Mouse (Mus musculus) bone marrow macrophage, adult 2 months (primary cell): Measurements from ENCODE around the gene Dock4.

Source experiments
- CTCF ChIP-seq: IDR thresholded peaks from 2 replicates; pipeline ENCODE4 v1.5.1; 2012; ENCODE audit warnings: low read depth, mild to moderate bottlenecking, low read length, moderate library complexity
- POLR2A ChIP-seq: IDR thresholded peaks from 2 replicates; pipeline ENCODE4 v1.6.1; 2012; ENCODE audit warnings: mild to moderate bottlenecking, low read depth, low read length, borderline replicate concordance

DNA sequence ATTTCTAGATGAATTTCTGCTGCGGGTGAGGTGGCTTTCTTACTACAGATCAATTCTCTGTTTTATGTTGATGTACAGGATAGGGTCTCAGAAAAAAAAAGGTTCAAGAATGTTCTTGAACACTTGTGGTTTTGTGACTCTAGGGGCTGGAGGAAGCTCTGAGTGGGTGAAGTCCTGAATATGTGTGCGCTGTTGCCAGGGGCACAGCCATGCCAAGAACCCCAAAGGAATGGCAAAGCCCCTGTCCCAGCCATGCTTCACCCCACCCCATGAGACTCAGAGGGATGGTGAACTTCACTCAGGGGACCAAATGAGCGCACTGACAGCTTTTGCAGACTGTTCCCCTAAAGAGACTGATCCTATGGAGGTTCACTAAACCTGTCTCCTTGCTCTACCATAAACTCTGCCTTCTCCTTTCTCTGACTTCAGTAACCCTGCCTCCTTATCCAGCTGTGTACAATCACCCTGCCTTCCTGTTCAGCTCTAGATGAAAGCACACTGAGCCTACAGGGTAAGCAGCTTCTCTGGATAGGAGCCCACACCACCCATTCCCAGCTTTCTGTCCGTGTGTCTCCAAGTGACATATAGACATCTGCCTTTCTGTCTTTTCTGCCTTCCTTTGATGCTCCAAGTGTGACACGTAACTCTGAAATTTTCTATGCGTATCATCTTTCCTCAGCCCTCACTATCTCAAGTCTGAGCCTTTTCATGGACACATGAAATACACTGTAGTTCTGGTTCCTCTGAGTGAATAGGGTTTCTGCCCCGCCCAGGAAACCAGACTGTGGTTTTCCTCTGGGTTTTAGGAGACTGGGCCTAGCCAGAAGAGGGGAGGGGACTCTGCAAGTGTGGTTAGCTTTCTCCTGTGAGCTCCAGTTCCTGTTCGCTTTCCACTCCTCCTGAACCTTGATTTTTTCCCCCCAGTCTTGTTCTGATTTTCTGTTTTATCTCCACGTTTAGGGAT is 90.2 kb downstream of the Dock4 start:
- no peak for TF ChIP-seq CTCF
- TF ChIP-seq POLR2A, result no peak
